Mouse (Mus musculus): ENCODE data around the gene Neurod1. TPM values are rescaled to one million over a fixed set of nuclear protein-coding genes. Genes with fewer than 3 reads are reported as not detected.

Gene Neurod1
- polyA plus RNA-seq, 1 experiment = not detected

DNA sequence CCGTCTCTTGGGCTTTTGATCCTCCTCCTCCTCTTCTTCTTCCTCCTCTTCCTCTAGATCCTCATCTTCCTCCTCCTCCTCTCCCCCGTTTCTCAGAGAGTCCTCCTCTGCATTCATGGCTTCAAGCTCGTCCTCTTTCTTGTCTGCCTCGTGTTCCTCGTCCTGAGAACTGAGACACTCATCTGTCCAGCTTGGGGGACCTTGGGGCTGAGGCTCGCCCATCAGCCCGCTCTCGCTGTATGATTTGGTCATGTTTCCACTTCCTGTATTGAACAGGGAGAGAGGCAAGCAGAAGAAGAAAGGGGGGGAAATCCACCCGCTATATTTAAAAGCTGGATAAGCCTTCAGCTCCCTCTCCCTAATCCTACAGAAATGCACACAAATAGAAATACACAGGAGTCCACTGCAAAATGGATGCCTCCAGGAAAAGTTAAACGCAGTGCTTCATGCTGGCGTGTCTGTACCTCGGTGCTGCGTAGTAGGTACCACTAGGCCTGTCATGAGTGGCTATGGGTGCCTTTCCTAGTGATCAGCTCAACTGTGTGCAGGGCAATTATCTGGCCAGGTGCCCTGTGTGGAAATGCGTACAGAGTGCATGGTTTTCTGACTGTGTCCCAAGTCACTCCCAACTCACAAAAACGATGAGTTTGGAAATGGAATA lies 1.6 kb downstream of the Neurod1 start:
- WGBS = 21% methylated on average over 15 of the region's 15 CpGs
- Histone ChIP-seq H3K36me3 (ENCODE audit: control insufficient read depth, insufficient read depth, low read length) (no peaks in the 10 kb centered on the region), H3K27ac (ENCODE audit: control insufficient read depth, insufficient read depth, low read length) (no peak overlapping the region), H3K4me1 (replicated peaks; ENCODE audit: control insufficient read depth, insufficient read depth, low read length) (no peaks in the 10 kb centered on the region), H3K4me3 (ENCODE audit: control insufficient read depth, insufficient read depth, low read length) (no peak overlapping the region), H3K27me3 (ENCODE audit: control insufficient read depth, insufficient read depth, low read length) (peaks cover 20% of the 10 kb centered on the region; the same call in 1 of the 2 replicates)
- no peak for DNase-seq
- TF ChIP-seq POLR2A (IDR thresholded peaks at IDR 0.05; ENCODE audit: control insufficient read depth, extremely low read depth, insufficient read depth, low read length, poor library complexity) = no peak

DNA sequence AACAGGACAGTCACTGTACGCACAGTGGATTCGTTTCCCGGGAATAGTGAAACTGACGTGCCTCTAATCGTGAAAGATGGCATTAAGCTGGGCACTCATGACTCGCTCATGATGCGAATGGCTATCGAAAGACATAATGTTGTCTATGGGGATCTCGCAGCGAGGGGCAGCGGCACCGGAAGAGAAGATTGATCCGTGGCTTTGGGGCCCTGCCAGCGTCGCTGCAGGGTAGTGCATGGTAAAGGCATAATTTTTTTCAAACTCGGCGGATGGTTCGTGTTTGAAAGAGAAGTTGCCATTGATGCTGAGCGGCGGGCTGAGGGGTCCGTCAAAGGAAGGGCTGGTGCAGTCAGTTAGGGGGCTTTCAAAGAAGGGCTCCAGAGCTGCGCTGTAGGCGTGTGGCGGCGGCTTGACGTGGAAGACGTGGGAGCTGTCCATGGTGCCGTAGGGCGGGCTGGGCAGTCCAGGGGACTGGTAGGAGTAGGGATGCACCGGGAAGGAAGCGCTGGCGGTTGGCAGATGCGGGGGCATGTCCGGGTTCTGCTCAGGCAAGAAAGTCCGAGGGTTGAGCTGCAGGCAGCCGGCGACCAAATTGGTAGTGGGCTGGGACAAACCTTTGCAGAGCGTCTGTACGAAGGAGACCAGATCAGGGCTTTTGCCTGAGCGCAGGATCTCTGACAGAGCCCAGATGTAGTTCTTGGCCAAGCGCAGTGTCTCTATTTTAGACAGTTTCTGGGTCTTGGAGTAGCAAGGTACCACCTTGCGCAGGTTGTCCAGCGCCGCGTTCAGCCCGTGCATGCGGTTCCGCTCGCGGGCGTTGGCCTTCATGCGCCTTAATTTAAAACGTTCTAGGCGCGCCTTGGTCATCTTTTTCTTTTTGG lies 2.4 kb downstream of the Neurod1 start:
- H3K27me3 ChIP-seq (ENCODE audit: control insufficient read depth, insufficient read depth, low read length) = peaks cover 15% of the 10 kb centered on the region; the same call in 1 of the 2 replicates
- no peak overlapping the region for H3K4me3 ChIP-seq (ENCODE audit: control insufficient read depth, insufficient read depth, low read length)
- DNase-seq = peak; percentile 30
- TF ChIP-seq POLR2A (IDR thresholded peaks at IDR 0.05; ENCODE audit: control insufficient read depth, extremely low read depth, insufficient read depth, low read length, poor library complexity) (no peak), CTCF (IDR thresholded peaks at IDR 0.05; ENCODE audit: borderline replicate concordance, control insufficient read depth, extremely low read depth, insufficient read depth, low read length, poor library complexity) (no peak)
- 7% methylated on average over 55 of the region's 55 CpGs for WGBS
- H3K4me1 ChIP-seq (replicated peaks; ENCODE audit: control insufficient read depth, insufficient read depth, low read length) = no peaks in the 10 kb centered on the region
- H3K36me3 ChIP-seq (ENCODE audit: control insufficient read depth, insufficient read depth, low read length) = no peaks in the 10 kb centered on the region
- H3K27ac ChIP-seq (ENCODE audit: control insufficient read depth, insufficient read depth, low read length) = no peak overlapping the region

DNA sequence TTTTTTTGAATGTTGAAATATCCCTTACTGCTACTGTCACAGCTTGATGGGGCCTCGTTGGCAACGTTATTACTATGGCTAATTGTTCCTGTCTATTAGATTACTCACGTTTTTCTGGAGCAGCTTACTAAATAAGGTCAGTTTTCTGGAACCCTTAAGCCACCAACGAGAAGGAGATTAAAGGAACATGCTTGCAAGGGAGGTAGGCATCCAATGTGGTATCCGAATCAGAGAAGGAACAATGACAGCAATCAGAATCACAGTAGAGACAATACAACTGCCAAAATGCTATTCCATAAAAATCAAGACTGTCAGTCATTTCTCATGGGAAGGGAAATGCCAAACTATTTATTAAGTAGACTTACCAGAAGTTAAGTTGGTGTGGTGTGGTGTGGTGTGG lies 5.1 kb downstream of the Neurod1 start:
- Histone ChIP-seq H3K4me1 (replicated peaks; ENCODE audit: control insufficient read depth, insufficient read depth, low read length) (no peaks in the 10 kb centered on the region), H3K27ac (ENCODE audit: control insufficient read depth, insufficient read depth, low read length) (no peak overlapping the region), H3K4me3 (ENCODE audit: control insufficient read depth, insufficient read depth, low read length) (no peak overlapping the region), H3K27me3 (ENCODE audit: control insufficient read depth, insufficient read depth, low read length) (peaks cover 2% of the 10 kb centered on the region; the same call in 1 of the 2 replicates), H3K36me3 (ENCODE audit: control insufficient read depth, insufficient read depth, low read length) (no peaks in the 10 kb centered on the region)
- TF ChIP-seq POLR2A (IDR thresholded peaks at IDR 0.05; ENCODE audit: control insufficient read depth, extremely low read depth, insufficient read depth, low read length, poor library complexity) (no peak), CTCF (IDR thresholded peaks at IDR 0.05; ENCODE audit: borderline replicate concordance, control insufficient read depth, extremely low read depth, insufficient read depth, low read length, poor library complexity) (no peak)
- no peak for DNase-seq
- 57% methylated on average over 5 of the region's 5 CpGs for WGBS

DNA sequence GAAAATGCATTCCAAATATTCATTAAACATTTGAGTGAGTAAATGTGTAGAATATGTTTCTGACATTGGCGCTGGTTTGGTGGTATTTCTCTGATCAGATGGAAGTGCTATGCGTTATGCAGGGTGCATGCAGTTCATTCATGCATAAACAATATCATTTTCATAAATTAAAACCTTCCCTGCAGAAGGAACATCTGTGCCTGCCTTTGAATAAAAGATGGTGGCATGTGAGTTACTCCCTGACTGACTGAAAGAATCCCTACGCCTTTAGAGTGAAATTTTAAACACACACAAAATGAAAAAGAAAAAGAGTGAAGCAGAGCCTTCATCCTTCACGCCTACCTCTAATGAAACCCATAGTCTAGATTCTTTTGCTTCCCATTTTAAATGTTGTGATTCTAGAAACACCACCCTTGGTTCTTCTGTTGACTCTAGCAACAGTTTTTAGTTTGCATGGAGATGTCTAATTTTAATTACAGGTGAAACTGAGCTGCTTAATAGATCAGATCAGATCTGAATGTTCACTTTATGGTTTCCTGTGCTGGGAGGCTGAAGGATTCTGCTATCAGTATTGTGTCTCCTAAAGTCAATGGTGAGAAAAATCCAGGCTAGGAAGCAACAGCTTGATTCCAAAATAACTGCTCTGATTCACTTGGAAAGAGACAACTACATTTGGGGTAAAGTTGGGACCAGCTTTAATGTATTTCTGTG lies 5.7 kb downstream of the Neurod1 start:
- H3K4me1 ChIP-seq (replicated peaks; ENCODE audit: control insufficient read depth, insufficient read depth, low read length) = no peaks in the 10 kb centered on the region
- TF ChIP-seq POLR2A (IDR thresholded peaks at IDR 0.05; ENCODE audit: control insufficient read depth, extremely low read depth, insufficient read depth, low read length, poor library complexity) (no peak), CTCF (IDR thresholded peaks at IDR 0.05; ENCODE audit: borderline replicate concordance, control insufficient read depth, extremely low read depth, insufficient read depth, low read length, poor library complexity) (no peak)
- WGBS = 79% methylated on average over 4 of the region's 4 CpGs
- no peak for DNase-seq
- H3K27ac ChIP-seq (ENCODE audit: control insufficient read depth, insufficient read depth, low read length) = no peak overlapping the region
- H3K36me3 ChIP-seq (ENCODE audit: control insufficient read depth, insufficient read depth, low read length) = no peaks in the 10 kb centered on the region
- no peak overlapping the region for H3K4me3 ChIP-seq (ENCODE audit: control insufficient read depth, insufficient read depth, low read length)
- peaks cover 2% of the 10 kb centered on the region; the same call in 1 of the 2 replicates for H3K27me3 ChIP-seq (ENCODE audit: control insufficient read depth, insufficient read depth, low read length)

DNA sequence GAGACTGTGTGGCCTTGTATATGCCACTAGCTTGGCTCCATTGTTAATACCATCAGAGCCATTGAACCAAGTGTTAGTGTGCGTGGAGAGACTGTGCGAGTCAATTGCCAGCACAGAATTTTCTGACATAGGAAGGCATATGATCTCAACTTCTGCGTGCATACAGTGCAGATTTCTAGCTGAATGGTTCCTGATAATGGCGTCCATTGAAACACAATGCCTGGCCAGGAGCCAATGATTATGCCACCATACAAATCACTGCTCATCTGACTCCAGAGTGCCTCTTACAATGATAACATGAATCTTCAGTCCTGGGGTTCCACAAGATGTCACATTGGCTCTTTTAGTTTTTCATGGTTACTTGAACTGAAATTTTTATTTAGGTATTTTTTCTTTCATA lies 7.2 kb downstream of the Neurod1 start:
- 78% methylated on average over 4 of the region's 4 CpGs for WGBS
- Histone ChIP-seq H3K4me1 (replicated peaks; ENCODE audit: control insufficient read depth, insufficient read depth, low read length) (no peaks in the 10 kb centered on the region), H3K27me3 (ENCODE audit: control insufficient read depth, insufficient read depth, low read length) (no peaks in the 10 kb centered on the region; the same call in 1 of the 2 replicates), H3K4me3 (ENCODE audit: control insufficient read depth, insufficient read depth, low read length) (no peak overlapping the region), H3K36me3 (ENCODE audit: control insufficient read depth, insufficient read depth, low read length) (no peaks in the 10 kb centered on the region), H3K27ac (ENCODE audit: control insufficient read depth, insufficient read depth, low read length) (no peak overlapping the region)
- TF ChIP-seq CTCF (IDR thresholded peaks at IDR 0.05; ENCODE audit: borderline replicate concordance, control insufficient read depth, extremely low read depth, insufficient read depth, low read length, poor library complexity) (no peak), POLR2A (IDR thresholded peaks at IDR 0.05; ENCODE audit: control insufficient read depth, extremely low read depth, insufficient read depth, low read length, poor library complexity) (no peak)
- DNase-seq = no peak

DNA sequence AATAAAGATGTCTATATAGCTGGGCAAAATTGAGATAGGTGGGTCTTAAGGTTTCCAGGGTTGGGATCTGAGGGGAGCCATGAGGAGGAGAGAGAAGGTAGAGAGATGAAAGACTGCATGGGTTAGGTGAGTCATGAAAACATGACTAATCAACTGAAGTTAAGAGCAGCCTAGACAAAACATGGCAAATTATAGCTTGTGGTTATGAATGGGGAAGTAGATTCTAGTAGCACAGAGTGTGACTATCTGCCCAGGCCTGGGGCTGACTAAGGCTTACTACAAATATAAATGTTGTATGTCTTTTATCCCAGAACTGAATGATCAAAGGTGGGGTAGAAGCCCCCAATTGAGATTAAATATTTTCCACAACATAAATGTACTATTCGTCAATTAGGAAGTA lies 9.4 kb downstream of the Neurod1 start:
- 84% methylated on average over 1 of the region's 1 CpGs for WGBS
- H3K36me3 ChIP-seq (ENCODE audit: control insufficient read depth, insufficient read depth, low read length) = no peaks in the 10 kb centered on the region
- no peak for TF ChIP-seq POLR2A (IDR thresholded peaks at IDR 0.05; ENCODE audit: control insufficient read depth, extremely low read depth, insufficient read depth, low read length, poor library complexity)
- TF ChIP-seq CTCF (IDR thresholded peaks at IDR 0.05; ENCODE audit: borderline replicate concordance, control insufficient read depth, extremely low read depth, insufficient read depth, low read length, poor library complexity) = no peak
- no peak for DNase-seq
- no peak overlapping the region for H3K27ac ChIP-seq (ENCODE audit: control insufficient read depth, insufficient read depth, low read length)
- no peaks in the 10 kb centered on the region for H3K4me1 ChIP-seq (replicated peaks; ENCODE audit: control insufficient read depth, insufficient read depth, low read length)
- H3K4me3 ChIP-seq (ENCODE audit: control insufficient read depth, insufficient read depth, low read length) = no peak overlapping the region
- no peaks in the 10 kb centered on the region for H3K27me3 ChIP-seq (ENCODE audit: control insufficient read depth, insufficient read depth, low read length)
